Mouse (Mus musculus) midbrain, embryonic 10.5 days (tissue): Measurements from ENCODE around the gene Bsg. TPM values are rescaled to one million over a fixed set of nuclear protein-coding genes. Genes with fewer than 3 reads are reported as not detected.
"Not testable (repeated sequence)": the region's sequence is repeated elsewhere in the genome, so short reads cannot be mapped to it uniquely, and the experiment has no call there.

Source experiments
- DNase-seq: peaks from one replicate; pipeline ENCODE4 v3.0.0-alpha.2; 2017; ENCODE audit warnings: low spot score
- H3K27ac ChIP-seq: fragments of 300-500 bp; sonication (generic); replicated peaks from 2 replicates; pipeline ENCODE4 v1.5.1; 2016; ENCODE audit warnings: mild to moderate bottlenecking
- H3K27me3 ChIP-seq: fragments of 300-500 bp; sonication (generic); 2 replicates; pipeline ENCODE4 v1.6.1; 2016; ENCODE audit warnings: low read depth, mild to moderate bottlenecking; ENCODE audit not compliant: poor library complexity, severe bottlenecking
- H3K36me3 ChIP-seq: fragments of 300-500 bp; sonication (generic); 2 replicates; pipeline ENCODE4 v1.6.1; 2016; ENCODE audit warnings: mild to moderate bottlenecking, moderate library complexity
- H3K4me1 ChIP-seq: fragments of 300-500 bp; sonication (generic); 2 replicates; pipeline ENCODE4 v1.6.1; 2016
- H3K4me3 ChIP-seq: fragments of 300-500 bp; sonication (generic); 2 replicates; pipeline ENCODE4 v1.5.1; 2016; ENCODE audit warnings: mild to moderate bottlenecking, moderate library complexity
- H3K9me3 ChIP-seq: fragments of 300-500 bp; sonication (generic); replicated peaks from 2 replicates; pipeline ENCODE4 v1.6.1; 2016; ENCODE audit warnings: mild to moderate bottlenecking
- WGBS: fragments of 180-500 bp; shearing (Covaris S2); methylation state at CpG from one replicate; pipeline ENCODE4 v1.1.7; 2016; 5-methylcytosine and 5-hydroxymethylcytosine counted together
- polyA plus RNA-seq: library from polyadenylated mRNA; unstranded; fragments of >200 nt; fragmentation: Nextera tagmentation; extraction: Ambion mirVana; gene quantifications from 2 replicates; pipeline ENCODE4 v1.2.1, GENCODE M21; 2016

The Bsg gene
- polyA plus RNA-seq, 1 experiment from 2014 or later, result 655 TPM

DNA sequence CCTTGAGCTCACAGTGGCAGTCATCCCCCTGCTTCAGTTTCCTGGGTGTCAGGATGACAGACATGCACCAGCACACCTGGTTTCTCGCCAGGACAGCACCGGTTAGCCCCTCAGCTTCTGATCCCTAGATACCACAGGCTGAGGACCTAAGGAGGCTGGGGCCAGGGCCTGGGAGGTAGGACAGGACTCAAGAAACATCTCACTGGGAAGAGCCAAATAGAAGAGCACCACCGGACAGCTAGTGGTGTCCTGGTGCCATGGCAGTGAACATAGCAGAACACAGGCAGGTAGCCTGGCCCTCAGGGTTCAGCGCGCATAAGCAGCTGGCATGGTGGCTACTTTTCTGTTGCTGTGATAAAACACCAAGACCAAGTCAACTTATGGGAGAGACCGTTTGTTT, 5.8 kb upstream of the Bsg start:
- Histone ChIP-seq H3K36me3 (no peaks in the 10 kb centered on the region), H3K4me1 (peaks cover 15% of the 10 kb centered on the region), H3K9me3 (no peaks in the 10 kb centered on the region), H3K27ac (no peak overlapping the region), H3K27me3 (no peaks in the 10 kb centered on the region), H3K4me3 (no peak overlapping the region)
- WGBS, result 94% methylated on average over 6 of the region's 6 CpGs
- no peak for DNase-seq

DNA sequence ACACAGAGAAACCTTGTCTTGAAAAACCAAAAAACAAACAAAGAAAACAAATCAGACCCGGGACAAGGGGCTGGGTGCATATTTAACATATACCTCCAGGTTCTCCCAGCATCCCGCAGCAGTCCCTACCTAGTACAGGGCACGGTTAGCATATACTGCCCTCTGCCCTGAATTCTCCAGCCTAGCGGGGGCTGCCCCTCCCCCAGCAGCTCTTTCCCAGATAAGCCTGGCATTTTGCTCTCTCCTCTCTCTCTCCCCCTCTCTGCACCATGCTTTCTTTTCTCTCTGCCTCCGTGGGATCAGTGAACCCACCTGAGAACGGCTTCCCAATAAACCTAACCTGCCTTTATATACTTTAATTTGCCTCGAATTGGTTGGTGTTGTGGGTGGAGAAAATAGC, 3.6 kb upstream of the Bsg start:
- no peak for DNase-seq
- Histone ChIP-seq H3K36me3 (no peaks in the 10 kb centered on the region), H3K27me3 (no peaks in the 10 kb centered on the region), H3K4me1 (peaks cover 29% of the 10 kb centered on the region), H3K9me3 (no peaks in the 10 kb centered on the region), H3K4me3 (no peak overlapping the region), H3K27ac (0 out of 2 replicates have a peak overlapping the region, but pooled peaks have one; percentile 49)
- 49% methylated on average over 7 of the region's 7 CpGs for WGBS

DNA sequence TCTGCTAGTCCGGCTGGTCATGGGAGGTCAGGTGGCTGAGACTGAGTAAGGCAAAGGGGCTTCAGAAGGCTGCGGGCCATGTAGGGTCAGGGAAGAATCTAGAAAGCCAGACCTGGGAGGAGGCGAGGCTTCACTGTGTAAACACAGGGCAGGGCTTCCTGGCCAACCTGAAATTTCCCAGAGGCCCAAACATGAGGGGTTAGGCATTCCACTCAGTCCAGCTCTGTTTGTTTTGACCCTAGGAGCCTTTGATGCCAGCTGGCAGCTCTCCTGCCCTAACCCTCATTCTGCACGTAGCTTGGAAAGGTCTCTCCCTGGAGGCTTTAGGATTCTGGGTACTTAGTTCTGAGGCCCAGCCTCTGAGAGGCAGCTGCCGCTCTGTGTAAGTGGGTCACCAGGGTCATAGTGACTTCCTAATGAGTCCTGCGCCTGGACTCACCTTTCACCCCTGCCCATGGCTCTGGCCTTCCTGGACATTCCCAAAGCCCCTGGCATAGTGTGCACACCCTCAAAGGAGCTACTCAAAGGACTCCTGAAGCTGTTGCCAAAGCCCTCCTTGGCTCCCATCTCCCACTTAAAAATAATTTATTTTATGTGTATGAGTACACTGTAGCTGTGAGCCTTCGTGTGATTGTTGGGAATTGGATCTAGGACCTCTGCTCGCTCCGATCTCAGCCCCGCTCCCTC, 2.7 kb upstream of the Bsg start:
- DNase-seq, result no peak
- H3K27ac ChIP-seq, result peak overlapping the region; percentile 47

DNA sequence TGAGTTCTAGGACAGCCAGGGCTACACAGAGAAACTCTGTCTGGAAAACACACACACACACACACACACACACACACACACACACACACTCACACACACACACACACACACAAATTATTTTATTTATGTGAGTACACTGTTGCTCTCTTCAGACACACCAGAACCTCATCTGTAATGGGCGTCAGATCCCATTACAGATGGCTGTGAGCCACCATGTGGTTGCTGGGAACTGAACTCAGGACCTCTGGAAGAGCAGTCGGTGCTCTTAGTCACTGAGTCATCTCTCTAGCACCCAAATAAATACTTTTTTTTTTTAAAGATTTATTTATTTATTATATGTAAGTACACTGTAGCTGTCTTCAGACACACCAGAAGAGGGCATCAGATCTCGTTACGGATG, 1.3 kb upstream of the Bsg start:
- H3K27ac ChIP-seq, H3K4me3 ChIP-seq, H3K9me3 ChIP-seq, H3K27me3 ChIP-seq, DNase-seq: not testable (repeated sequence)
- 95% methylated on average over 4 of the region's 4 CpGs for whole genome bisulfite sequencing
- Histone ChIP-seq H3K36me3 (peaks cover 20% of the 10 kb centered on the region), H3K4me1 (peaks cover 52% of the 10 kb centered on the region)

More for the DNA sequence above, 2.7 kb upstream of the Bsg start:
- 62% methylated on average over 10 of the region's 10 CpGs for WGBS
- Histone ChIP-seq H3K4me1 (peaks cover 38% of the 10 kb centered on the region), H3K9me3 (no peaks in the 10 kb centered on the region), H3K4me3 (no peak overlapping the region), H3K36me3 (peaks cover 6% of the 10 kb centered on the region), H3K27me3 (no peaks in the 10 kb centered on the region)

DNA sequence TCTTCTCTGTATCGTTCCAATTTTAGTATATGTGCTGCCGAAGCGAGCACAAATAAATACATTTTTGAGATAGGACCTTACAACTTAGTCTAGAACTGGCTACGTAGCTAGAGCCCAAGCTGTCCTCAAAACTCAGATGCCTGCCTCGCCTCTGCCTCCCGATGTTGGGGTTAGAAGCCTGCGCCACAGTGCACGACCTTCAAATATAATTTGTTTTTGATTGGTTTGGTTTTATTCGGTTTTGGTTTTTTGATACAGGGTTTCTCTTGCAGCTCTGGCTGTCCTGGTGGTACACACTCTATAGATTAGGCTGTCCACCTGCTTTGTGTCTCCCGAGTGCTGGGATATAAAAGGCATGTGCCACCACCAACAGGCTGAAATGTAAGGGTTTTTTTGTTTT, 750 bp upstream of the Bsg start:
- peaks cover 57% of the 10 kb centered on the region for H3K4me1 ChIP-seq
- H3K27ac ChIP-seq, result peak overlapping the region; percentile 98
- no peaks in the 10 kb centered on the region for H3K27me3 ChIP-seq

DNA sequence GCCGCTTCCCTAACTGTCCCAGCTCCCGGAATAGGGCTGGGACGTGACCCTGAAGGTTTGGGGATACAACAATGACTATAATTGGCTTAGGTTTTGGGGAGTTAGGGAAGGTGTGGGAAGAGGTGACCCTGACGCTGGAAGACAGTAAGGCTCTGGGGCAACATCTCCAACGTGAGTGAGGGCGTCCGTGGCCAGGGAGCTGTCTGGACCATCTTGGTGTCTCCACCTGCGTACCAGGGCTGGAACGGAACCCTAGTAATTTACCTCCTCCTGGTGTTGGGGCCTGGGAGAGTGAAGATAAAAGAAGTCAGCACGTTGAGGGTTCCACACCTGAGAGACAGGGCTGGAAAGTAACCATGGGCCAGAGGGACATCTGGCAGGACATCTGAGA, 674 bp downstream of the Bsg start:
- peak overlapping the region; percentile 89 for H3K4me3 ChIP-seq
- peak overlapping the region; percentile 98 for H3K27ac ChIP-seq
- peaks cover 64% of the 10 kb centered on the region for H3K4me1 ChIP-seq
- H3K36me3 ChIP-seq, result peaks cover 40% of the 10 kb centered on the region
- DNase-seq, result no peak
- H3K9me3 ChIP-seq, result no peaks in the 10 kb centered on the region
- no peaks in the 10 kb centered on the region for H3K27me3 ChIP-seq
- 5% methylated on average over 10 of the region's 10 CpGs for WGBS

More for the DNA sequence above, 750 bp upstream of the Bsg start:
- peaks cover 26% of the 10 kb centered on the region for H3K36me3 ChIP-seq
- peak overlapping the region; percentile 89 for H3K4me3 ChIP-seq
- DNase-seq, result no peak
- whole genome bisulfite sequencing, result 82% methylated on average over 10 of the region's 10 CpGs
- H3K9me3 ChIP-seq, result no peaks in the 10 kb centered on the region

DNA sequence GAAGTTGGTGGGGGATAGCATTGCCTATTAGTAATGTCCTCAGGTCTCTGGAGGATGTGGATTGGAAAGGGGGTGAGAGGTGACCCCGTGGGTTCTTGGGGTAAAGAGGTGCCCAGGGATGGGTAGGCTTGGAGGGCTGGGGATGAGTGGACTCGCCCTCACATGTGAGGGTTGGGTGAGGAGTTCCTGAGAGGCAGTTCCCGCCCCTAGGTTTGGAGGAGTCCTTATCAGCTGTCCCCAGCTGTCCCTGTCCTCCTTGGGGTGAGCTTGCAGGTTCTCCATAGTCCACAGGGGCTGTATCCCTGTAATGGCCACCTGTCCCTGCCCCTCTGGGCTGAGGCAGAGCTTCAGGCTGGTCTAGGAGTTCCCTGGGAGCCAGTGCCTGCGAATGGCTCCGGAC, 1.7 kb downstream of the Bsg start:
- WGBS, result 83% methylated on average over 5 of the region's 5 CpGs
- Histone ChIP-seq H3K27ac (peak overlapping the region; percentile 46), H3K27me3 (no peaks in the 10 kb centered on the region), H3K9me3 (no peaks in the 10 kb centered on the region), H3K4me3 (peak overlapping the region; percentile 89), H3K36me3 (peaks cover 50% of the 10 kb centered on the region), H3K4me1 (peaks cover 60% of the 10 kb centered on the region)
- DNase-seq, result no peak

DNA sequence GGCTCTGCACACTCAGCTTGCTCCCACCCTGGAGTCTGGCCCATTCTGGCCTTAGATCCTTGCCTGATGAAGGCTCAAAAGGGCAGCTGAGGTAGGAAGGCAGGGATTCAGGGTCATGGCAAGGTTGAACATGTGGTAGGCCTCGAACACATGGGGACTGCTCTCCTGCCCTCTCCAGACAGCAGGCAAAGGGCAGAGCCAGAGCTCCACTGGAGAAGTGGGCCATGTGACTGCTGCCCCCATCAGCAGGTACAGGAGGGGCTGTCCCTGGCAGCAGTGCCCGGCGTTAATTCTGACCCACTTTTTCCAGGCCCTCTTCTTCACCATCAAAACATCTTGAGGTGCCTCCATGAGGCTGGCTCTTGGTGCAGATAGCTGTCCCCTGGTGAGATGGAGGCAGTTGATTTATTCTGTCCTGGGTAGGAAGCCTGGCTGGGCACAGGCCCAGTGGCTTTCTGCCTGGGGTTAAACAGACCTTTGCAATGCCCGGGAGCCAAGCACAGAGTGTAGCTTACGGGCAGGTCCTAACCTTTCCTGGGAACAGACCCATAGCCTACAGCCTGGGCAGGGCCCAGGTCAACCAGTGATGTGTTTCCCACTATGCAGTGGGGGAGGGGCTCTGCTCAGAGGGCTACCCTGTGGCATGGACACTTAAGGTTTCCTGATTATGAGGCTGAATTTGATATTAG, 2.3 kb downstream of the Bsg start:
- Histone ChIP-seq H3K9me3 (no peaks in the 10 kb centered on the region), H3K27me3 (no peaks in the 10 kb centered on the region), H3K36me3 (peaks cover 56% of the 10 kb centered on the region), H3K4me3 (peak overlapping the region; percentile 89), H3K27ac (peak overlapping the region; percentile 46; the same call in 1 of the 2 replicates), H3K4me1 (peaks cover 54% of the 10 kb centered on the region)
- DNase-seq, result no peak
- 93% methylated on average over 5 of the region's 5 CpGs for WGBS

DNA sequence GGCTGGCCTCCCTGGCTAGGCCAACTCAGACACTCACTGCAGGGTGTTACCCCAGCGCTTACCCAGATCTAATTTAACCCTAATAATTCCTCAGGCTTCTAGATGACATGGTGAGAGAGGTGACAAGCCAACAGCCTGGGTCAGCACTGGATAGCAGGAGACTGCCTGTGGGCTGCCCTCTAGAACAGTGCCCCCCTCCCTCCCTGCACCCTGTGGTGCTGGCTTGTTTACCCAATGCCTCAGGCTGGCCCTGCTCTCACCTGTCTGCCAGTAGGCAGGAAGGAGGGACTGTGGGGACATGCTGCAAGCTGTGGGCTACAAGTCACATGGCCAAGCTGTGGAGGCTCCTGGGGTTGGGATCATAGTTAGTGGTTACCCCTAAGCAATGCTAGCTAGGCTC, 2.9 kb downstream of the Bsg start:
- H3K36me3 ChIP-seq, result peaks cover 62% of the 10 kb centered on the region
- no peak for DNase-seq
- H3K4me3 ChIP-seq, result no peak overlapping the region

DNA sequence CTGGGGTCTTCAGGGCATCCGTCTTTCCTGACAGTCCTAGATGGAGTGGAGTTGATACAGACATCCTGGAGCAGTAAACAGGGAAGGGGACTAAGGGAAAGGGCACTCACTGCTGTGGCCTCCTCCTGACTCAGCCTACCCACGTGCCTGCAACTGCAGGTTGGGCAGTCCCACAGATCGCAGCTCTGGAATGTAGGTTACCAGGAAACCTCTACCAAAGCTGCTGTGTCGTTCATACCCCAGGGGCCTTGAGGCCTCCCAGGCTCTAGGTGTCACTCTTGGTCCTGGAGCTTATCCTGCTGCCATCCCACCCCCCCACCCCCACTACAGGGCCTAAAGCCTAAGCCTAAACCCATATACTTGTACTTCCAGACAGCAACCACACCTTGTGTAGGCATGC, 3.5 kb downstream of the Bsg start:
- peaks cover 68% of the 10 kb centered on the region for H3K36me3 ChIP-seq
- no peak for DNase-seq
- 66% methylated on average over 4 of the region's 4 CpGs for WGBS
- H3K9me3 ChIP-seq, result no peaks in the 10 kb centered on the region
- peaks cover 54% of the 10 kb centered on the region for H3K4me1 ChIP-seq
- H3K27ac ChIP-seq, result no peak overlapping the region
- no peak overlapping the region for H3K4me3 ChIP-seq
- no peaks in the 10 kb centered on the region for H3K27me3 ChIP-seq

More for the DNA sequence above, 2.9 kb downstream of the Bsg start:
- H3K27ac ChIP-seq, result no peak overlapping the region
- no peaks in the 10 kb centered on the region for H3K9me3 ChIP-seq
- 83% methylated on average over 1 of the region's 1 CpGs for WGBS
- H3K4me1 ChIP-seq, result peaks cover 52% of the 10 kb centered on the region
- H3K27me3 ChIP-seq, result no peaks in the 10 kb centered on the region

DNA sequence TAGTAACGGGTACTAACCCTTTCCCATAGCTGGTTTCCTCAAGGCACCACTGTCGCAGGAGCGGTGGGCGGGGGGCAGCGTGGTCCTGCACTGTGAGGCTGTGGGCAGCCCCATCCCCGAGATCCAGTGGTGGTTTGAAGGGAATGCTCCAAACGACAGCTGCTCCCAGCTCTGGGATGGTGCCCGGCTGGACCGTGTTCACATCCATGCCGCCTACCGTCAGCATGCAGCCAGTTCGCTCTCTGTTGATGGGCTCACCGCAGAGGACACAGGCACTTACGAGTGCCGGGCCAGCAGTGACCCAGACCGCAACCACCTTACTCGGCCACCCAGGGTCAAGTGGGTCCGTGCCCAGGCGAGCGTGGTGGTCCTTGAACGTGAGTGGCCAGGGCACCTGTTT, 4.4 kb downstream of the Bsg start:
- Histone ChIP-seq H3K27me3 (no peaks in the 10 kb centered on the region), H3K4me3 (no peak overlapping the region), H3K4me1 (peaks cover 53% of the 10 kb centered on the region), H3K36me3 (peaks cover 72% of the 10 kb centered on the region), H3K9me3 (no peaks in the 10 kb centered on the region), H3K27ac (no peak overlapping the region)
- no peak for DNase-seq
- WGBS, result 96% methylated on average over 21 of the region's 21 CpGs

DNA sequence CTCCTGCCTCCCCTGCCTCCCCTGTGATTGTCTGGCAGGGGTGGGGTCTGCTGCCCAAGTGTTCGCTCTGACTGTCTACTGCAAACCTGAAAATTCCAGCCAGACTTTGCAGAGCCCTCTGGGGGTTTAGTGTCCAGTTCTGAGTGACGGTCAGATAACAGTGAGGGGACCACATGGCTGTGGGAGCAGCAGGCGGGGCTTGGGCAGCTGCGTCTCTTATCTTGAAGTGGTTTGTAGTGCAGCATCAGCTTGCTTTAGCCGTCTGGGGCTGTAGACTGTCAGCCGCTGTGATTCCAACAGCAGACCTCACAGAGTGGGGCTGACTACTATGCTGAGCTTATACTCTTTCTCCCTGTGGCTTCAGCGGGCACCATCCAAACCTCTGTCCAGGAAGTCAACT, 5.0 kb downstream of the Bsg start:
- Histone ChIP-seq H3K27ac (no peak overlapping the region), H3K4me1 (peaks cover 50% of the 10 kb centered on the region), H3K27me3 (peaks cover 6% of the 10 kb centered on the region; the same call in 1 of the 2 replicates), H3K9me3 (no peaks in the 10 kb centered on the region), H3K4me3 (no peak overlapping the region), H3K36me3 (peaks cover 72% of the 10 kb centered on the region)
- DNase-seq, result no peak
- 84% methylated on average over 7 of the region's 7 CpGs for WGBS

DNA sequence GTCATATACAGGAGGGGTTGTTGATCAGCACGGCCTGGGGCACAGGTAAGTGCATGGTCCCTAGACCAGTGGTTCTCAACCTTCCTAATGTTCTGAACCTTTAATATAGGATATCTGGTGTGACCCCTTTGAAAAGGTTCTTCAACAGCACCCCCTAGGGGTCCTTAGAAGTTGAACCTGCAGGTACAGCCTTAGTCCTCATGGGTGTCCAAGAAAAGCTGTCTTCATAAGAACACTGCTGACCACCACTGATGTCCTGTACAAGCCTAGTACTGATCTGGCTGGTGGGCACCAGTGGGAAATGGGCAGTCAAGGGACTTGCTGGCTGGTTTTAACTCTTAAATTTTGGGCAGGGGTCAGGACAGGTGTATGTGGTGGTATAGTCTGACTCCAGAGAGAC, 7.7 kb downstream of the Bsg start:
- no peak for DNase-seq
- 76% methylated on average over 1 of the region's 1 CpGs for WGBS
- H3K36me3 ChIP-seq, result peaks cover 61% of the 10 kb centered on the region
- peaks cover 33% of the 10 kb centered on the region for H3K27me3 ChIP-seq
- H3K4me3 ChIP-seq, result no peak overlapping the region
- no peak overlapping the region for H3K27ac ChIP-seq
- peaks cover 37% of the 10 kb centered on the region for H3K4me1 ChIP-seq
- no peaks in the 10 kb centered on the region for H3K9me3 ChIP-seq
